Mouse (Mus musculus) neural tube, embryonic 11.5 days (tissue): Measurements from ENCODE around the gene Ggt5. TPM values are rescaled to one million over a fixed set of nuclear protein-coding genes. Genes with fewer than 3 reads are reported as not detected.

Source experiments
- ATAC-seq: fragments of 200-750 bp; cut with Nextera tagmentation; 2 replicates; pipeline ENCODE4 v1.8.0; 2017; ENCODE audit warnings: moderate number of reproducible peaks, mild to moderate bottlenecking, moderate TSS enrichment, moderate library complexity; ENCODE audit not compliant: insufficient read depth, low FRiP score, low TSS enrichment
- DNase-seq: peaks from one replicate; pipeline ENCODE4 v3.0.0-alpha.2; 2015; ENCODE audit warnings: low spot score
- H3K27ac ChIP-seq: fragments of 300-500 bp; sonication (generic); 2 replicates; pipeline ENCODE4 v1.5.1; 2014; ENCODE audit warnings: low read depth, mild to moderate bottlenecking, low read length
- H3K27me3 ChIP-seq: fragments of 300-500 bp; sonication (generic); 2 replicates; pipeline ENCODE4 v1.6.1; 2014; ENCODE audit warnings: mild to moderate bottlenecking, low read length, mixed read lengths; ENCODE audit not compliant: control insufficient read depth, insufficient read depth
- H3K36me3 ChIP-seq: fragments of 300-500 bp; sonication (generic); 2 replicates; pipeline ENCODE4 v1.6.1; 2014; ENCODE audit warnings: mild to moderate bottlenecking, low read length, moderate library complexity, mixed read lengths; ENCODE audit not compliant: control insufficient read depth, insufficient read depth
- H3K4me1 ChIP-seq: fragments of 300-500 bp; sonication (generic); 2 replicates; pipeline ENCODE4 v1.6.1; 2014; ENCODE audit warnings: low read length, mixed read lengths; ENCODE audit not compliant: control insufficient read depth, insufficient read depth
- H3K4me2 ChIP-seq: fragments of 300-500 bp; sonication (generic); 2 replicates; pipeline ENCODE4 v1.6.1; 2014; ENCODE audit warnings: low read depth, mild to moderate bottlenecking, moderate library complexity
- H3K4me3 ChIP-seq: fragments of 300-500 bp; sonication (generic); 2 replicates; pipeline ENCODE4 v1.5.1; 2014; ENCODE audit warnings: low read depth, low read length
- H3K9ac ChIP-seq: fragments of 300-500 bp; sonication (generic); 2 replicates; pipeline ENCODE4 v1.6.1; 2014; ENCODE audit warnings: mild to moderate bottlenecking, low read length
- H3K9me3 ChIP-seq: fragments of 300-500 bp; sonication (generic); 2 replicates; pipeline ENCODE4 v1.6.1; 2016; ENCODE audit warnings: low read length; ENCODE audit not compliant: control insufficient read depth
- WGBS: fragments of 180-500 bp; shearing (Covaris S2); extraction: QIAGEN DNeasy Blood & Tissue Kit; methylation state at CpG from one replicate; pipeline ENCODE4 v1.1.7; 2014; 5-methylcytosine and 5-hydroxymethylcytosine counted together
- polyA plus RNA-seq: library from polyadenylated mRNA; unstranded; fragments of >200 nt; fragmentation: Nextera tagmentation; extraction: Ambion mirVana; gene quantifications from 2 replicates; pipeline ENCODE4 v1.2.1, GENCODE M21; 2014

Ggt5 gene
- polyA plus RNA-seq, 1 experiment from 2014 or later, result 0.45 TPM

DNA sequence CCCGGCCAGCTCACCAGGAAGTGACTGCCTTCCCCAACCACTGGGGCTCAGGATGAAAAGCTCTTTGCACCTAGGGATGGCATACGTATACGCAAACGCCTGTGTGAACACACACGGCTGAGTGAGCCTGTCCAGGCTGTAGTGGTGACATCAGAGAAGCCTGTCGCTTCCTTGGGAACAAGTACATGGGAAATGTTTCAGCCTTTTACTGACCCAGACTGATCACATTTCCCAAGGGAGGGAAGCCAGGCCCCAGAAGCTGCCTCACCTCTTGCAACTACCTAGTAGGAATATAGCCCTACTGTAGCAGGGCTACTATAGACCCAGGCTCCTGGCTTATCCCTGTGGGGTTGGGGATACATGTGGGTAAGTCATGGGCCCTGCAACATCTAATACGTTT is 3.4 kb downstream of the Ggt5 start:
- DNase-seq, result no peak
- ATAC-seq, result no peak
- WGBS, result 82% methylated on average over 7 of the region's 7 CpGs

DNA sequence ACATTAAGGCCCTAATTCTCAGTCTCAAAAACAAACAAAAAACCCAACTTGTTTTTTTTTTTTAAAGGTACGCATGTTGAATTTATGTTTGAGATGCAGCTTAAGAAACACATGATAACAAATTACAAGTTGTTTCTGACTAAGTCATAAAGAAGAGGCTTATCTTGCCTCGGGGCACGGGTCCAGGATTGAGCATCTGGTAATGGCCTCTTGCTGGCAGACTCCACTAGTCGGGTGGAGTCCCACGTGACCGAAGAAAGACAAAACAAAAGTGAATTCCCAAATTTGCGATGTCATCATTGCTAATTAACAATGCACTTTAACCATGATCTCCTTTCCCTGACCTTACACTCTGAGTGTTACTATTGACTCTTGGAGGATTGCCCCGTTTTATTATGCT is 6.8 kb downstream of the Ggt5 start:
- Histone ChIP-seq H3K9ac (no peak overlapping the region), H3K27ac (no peak overlapping the region), H3K9me3 (no peaks in the 10 kb centered on the region), H3K4me2 (no peak overlapping the region), H3K4me1 (no peaks in the 10 kb centered on the region), H3K36me3 (no peaks in the 10 kb centered on the region), H3K27me3 (no peaks in the 10 kb centered on the region), H3K4me3 (no peak overlapping the region)
- ATAC-seq (no peak), DNase-seq (no peak)
- 92% methylated on average over 8 of the region's 8 CpGs for WGBS

More for the DNA sequence above, 3.4 kb downstream of the Ggt5 start:
- Histone ChIP-seq H3K4me1 (no peaks in the 10 kb centered on the region), H3K4me3 (no peak overlapping the region), H3K9ac (no peak overlapping the region), H3K36me3 (no peaks in the 10 kb centered on the region), H3K27me3 (no peaks in the 10 kb centered on the region), H3K4me2 (no peak overlapping the region), H3K9me3 (no peaks in the 10 kb centered on the region), H3K27ac (no peak overlapping the region)

DNA sequence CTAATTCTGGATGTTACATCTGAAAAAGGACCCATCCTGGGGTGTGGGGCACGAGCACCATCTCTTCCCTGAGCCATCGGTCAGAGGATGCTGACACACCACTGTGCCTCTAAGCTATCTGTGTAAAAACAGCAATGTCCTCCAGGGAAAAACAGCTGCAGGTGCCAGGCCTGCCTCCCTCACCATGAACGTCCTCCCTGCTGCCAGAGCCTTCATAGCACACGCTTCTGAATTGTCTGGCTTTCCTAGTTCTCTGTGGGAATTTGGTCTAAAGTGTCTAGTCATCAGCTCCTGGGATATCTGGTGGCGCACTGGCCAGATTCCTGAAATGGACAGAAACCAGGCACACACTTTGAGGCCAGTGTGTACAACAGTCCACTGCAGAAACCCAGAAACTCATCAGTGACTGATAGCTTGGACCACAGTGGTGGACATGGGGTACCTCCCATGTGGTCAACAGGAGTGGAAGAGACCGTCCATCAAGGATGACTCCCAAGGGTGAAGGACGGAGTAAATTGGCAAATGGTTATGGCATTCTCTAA is 11.1 kb downstream of the Ggt5 start:
- ATAC-seq (no peak), DNase-seq (no peak)
- no peaks in the 10 kb centered on the region for H3K4me1 ChIP-seq
- H3K4me2 ChIP-seq, result no peak overlapping the region
- H3K27ac ChIP-seq, result no peak overlapping the region
- no peak overlapping the region for H3K9ac ChIP-seq
- H3K4me3 ChIP-seq, result no peak overlapping the region
- H3K9me3 ChIP-seq, result no peaks in the 10 kb centered on the region
- no peaks in the 10 kb centered on the region for H3K27me3 ChIP-seq
- WGBS, result 88% methylated on average over 7 of the region's 7 CpGs
- no peaks in the 10 kb centered on the region for H3K36me3 ChIP-seq

DNA sequence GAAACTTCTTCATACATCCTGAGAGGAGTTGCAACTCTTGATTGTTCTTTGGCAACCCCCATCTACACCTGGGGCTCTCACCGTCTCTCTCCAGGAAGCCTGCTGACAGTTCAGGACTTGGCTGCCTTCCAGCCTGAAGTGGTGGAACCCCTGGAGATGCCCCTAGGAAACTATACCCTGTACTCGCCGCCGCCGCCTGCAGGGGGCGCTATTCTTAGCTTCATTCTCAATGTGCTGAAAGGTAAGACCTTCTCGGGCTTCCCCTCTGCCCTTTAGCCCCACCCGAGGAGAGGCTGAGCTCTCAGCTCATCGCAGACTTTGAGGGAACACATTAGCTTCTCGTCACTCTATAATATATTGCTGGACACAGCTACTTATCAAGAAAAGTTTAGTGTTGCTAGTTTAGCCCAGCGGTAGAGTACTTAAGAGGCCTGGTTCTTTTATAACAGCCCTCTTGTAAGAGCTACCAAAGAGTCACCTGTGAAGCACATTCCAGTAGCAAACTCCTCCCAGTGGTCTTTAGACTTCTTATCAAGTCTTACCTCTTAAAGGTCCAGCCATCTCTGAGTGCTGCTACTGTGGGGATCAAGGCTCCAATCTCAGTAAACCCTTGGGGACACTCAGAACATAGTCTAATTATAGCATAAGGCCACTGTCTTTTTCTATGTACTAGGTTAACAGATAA is 16.2 kb downstream of the Ggt5 start:
- Histone ChIP-seq H3K4me1 (no peaks in the 10 kb centered on the region), H3K27me3 (no peaks in the 10 kb centered on the region), H3K4me3 (no peak overlapping the region), H3K9ac (no peak overlapping the region), H3K36me3 (no peaks in the 10 kb centered on the region), H3K27ac (no peak overlapping the region), H3K4me2 (no peak overlapping the region), H3K9me3 (no peaks in the 10 kb centered on the region)
- ATAC-seq, result no peak
- 48% methylated on average over 11 of the region's 11 CpGs for WGBS
- DNase-seq, result no peak

DNA sequence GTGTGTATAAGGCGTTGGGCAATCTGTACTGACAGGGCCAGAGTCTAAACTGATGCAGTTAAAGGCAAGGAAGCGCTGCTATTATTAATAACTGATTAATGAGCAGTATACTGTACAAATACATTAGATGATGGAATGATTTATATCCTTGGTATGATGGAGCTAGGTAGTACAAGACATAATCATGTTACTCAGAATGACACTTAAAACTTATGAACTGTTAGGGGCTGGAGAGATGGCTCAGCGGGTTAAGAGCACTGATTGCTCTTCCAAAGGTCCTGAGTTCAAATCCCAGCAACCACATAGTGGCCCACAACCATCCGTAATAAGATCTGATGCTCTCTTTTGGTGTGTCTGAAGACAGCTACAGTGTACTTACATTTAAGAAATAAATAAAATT is 18.1 kb downstream of the Ggt5 start:
- H3K4me2 ChIP-seq, result no peak overlapping the region

DNA sequence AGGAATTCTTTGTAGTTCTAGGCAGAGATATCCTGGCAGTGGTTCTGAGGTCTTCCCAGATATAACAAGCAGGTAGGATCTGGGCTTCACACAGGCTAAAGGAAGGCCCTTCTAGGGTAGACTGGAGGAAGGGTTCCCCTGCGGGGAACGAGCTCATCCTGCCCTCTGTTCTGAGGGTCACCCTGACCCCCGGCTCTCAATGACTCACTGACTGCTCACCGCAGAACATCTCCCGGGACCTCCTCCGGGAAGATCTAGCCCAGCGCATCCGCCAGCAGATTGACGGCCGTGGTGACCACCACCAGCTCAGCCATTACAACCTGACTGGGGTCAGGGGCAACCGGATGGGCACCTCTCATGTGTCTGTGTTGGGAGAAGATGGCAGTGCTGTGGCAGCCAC is 19.8 kb downstream of the Ggt5 start:
- H3K9me3 ChIP-seq, result no peaks in the 10 kb centered on the region
- ATAC-seq, result no peak
- H3K9ac ChIP-seq, result no peak overlapping the region
- no peak overlapping the region for H3K4me3 ChIP-seq
- no peak for DNase-seq
- H3K4me1 ChIP-seq, result no peaks in the 10 kb centered on the region
- no peaks in the 10 kb centered on the region for H3K27me3 ChIP-seq
- H3K27ac ChIP-seq, result no peak overlapping the region
- no peaks in the 10 kb centered on the region for H3K36me3 ChIP-seq
- WGBS, result 89% methylated on average over 11 of the region's 11 CpGs
- H3K4me2 ChIP-seq, result no peak overlapping the region

More for the DNA sequence above, 18.1 kb downstream of the Ggt5 start:
- Histone ChIP-seq H3K27me3 (no peaks in the 10 kb centered on the region), H3K4me3 (no peak overlapping the region), H3K36me3 (no peaks in the 10 kb centered on the region), H3K9me3 (no peaks in the 10 kb centered on the region), H3K9ac (no peak overlapping the region), H3K27ac (no peak overlapping the region), H3K4me1 (no peaks in the 10 kb centered on the region)
- DNase-seq (no peak), ATAC-seq (no peak)
- WGBS, result 84% methylated on average over 4 of the region's 4 CpGs

DNA sequence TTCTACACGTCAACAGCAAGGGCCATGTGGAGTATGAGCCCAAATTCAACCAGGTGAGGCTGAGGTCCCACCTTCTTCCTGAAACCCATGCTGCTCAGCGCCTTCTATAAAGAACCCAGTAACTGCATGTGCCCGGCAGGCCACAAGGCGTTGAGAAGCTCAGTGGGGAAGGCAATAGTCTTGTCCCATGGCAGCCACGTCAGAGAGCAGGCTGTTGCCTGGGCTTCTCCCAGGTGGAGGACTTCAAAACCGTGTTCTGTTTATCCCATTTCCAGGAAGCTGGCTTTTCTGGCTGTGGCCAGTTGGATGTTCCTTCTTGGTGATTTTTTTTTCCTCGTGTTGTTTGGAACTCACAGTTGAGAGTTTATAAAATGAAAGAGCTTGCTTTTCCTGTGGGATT is 21.3 kb downstream of the Ggt5 start:
- Histone ChIP-seq H3K9ac (no peak overlapping the region), H3K4me2 (no peak overlapping the region), H3K4me3 (no peak overlapping the region), H3K27me3 (no peaks in the 10 kb centered on the region), H3K27ac (no peak overlapping the region), H3K36me3 (no peaks in the 10 kb centered on the region), H3K4me1 (no peaks in the 10 kb centered on the region), H3K9me3 (no peaks in the 10 kb centered on the region)
- DNase-seq (no peak), ATAC-seq (no peak)
- WGBS, result 55% methylated on average over 7 of the region's 7 CpGs

DNA sequence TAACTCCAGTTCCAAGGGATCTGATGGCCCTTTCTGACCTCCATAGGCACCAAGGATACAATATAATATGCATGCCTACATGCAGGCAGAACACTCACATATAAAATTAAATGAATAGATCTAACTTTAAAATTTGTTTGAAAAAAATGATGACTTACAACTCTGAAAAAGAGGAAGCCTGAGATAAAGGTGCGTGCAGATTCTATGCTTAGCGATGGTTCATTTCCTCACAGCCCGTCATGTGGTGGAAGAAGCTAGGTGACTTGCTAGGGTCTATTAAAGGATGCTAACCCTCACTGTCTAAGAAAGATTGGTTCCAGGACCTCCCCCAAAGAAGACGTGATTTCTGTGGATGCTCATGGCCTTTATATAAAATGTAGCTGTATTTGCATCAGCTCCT is 26.9 kb downstream of the Ggt5 start:
- no peaks in the 10 kb centered on the region for H3K9me3 ChIP-seq
- no peak overlapping the region for H3K4me3 ChIP-seq
- WGBS, result 88% methylated on average over 4 of the region's 4 CpGs
- DNase-seq (no peak), ATAC-seq (no peak)
- no peak overlapping the region for H3K4me2 ChIP-seq
- no peak overlapping the region for H3K27ac ChIP-seq
- no peak overlapping the region for H3K9ac ChIP-seq
- H3K36me3 ChIP-seq, result no peaks in the 10 kb centered on the region
- H3K27me3 ChIP-seq, result no peaks in the 10 kb centered on the region
- H3K4me1 ChIP-seq, result no peaks in the 10 kb centered on the region

DNA sequence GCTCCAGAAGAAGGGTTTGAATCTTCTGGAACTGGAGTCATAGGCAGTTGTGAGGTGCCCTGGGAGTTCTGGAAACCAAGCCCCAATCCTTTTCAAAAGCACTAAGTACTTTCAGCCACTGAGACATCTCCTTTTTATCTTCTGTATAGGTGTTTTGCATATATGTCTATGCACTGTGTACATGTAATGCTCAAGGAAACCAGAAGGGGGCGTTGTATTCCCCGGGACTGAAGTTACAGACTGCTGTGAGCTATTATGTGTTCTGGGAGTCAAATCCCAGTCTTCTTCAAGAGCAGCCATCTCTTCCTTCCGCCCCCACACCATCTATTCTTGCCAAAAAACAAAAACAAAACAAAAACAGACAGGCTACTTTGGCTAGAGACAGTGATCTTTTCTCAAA is 31.7 kb downstream of the Ggt5 start:
- Histone ChIP-seq H3K4me2 (no peak overlapping the region), H3K4me3 (no peak overlapping the region), H3K27me3 (no peaks in the 10 kb centered on the region), H3K27ac (no peak overlapping the region), H3K4me1 (no peaks in the 10 kb centered on the region), H3K9ac (no peak overlapping the region), H3K36me3 (no peaks in the 10 kb centered on the region), H3K9me3 (no peaks in the 10 kb centered on the region)
- DNase-seq, result no peak
- no peak for ATAC-seq
- WGBS, result 57% methylated on average over 3 of the region's 3 CpGs
